Mouse (Mus musculus) lung, adult 2 months (tissue): ENCODE measurements around the gene Hpcal1.

ENCODE experiments used
- CTCF ChIP-seq: fragments of 200-500 bp; IDR thresholded peaks from 2 replicates; pipeline ENCODE4 v1.5.1; 2011; ENCODE audit warnings: mild to moderate bottlenecking, low read length, control low read depth; ENCODE audit not compliant: insufficient read depth
- POLR2A ChIP-seq: fragments of 200-500 bp; IDR thresholded peaks from 2 replicates; pipeline ENCODE4 v1.6.1; 2011; ENCODE audit warnings: low read depth, mild to moderate bottlenecking, control low read depth, low read length, borderline replicate concordance; ENCODE audit errors: extremely low read depth

- no peak for TF ChIP-seq CTCF
- no peak for TF ChIP-seq POLR2A
Observed at GRCm38 (mm10) chr12:17740226-17740625, 49.6 kb downstream of the Hpcal1 start.
